Mouse (Mus musculus): ENCODE data around the gene Tspear. TPM values are rescaled to one million over a fixed set of nuclear protein-coding genes. Genes with fewer than 3 reads are reported as not detected.

The Tspear gene
- total RNA-seq, 1 experiment from 2014 or later: 2.8 TPM

Other genes starting within 250 kb of the Tspear start
- gene Fam207a, start 170.8 kb upstream of the Tspear start, total RNA-seq (2017): 19.2 and 32.6 TPM in 2 replicates
- gene Itgb2, start 156.3 kb upstream of the Tspear start, total RNA-seq (2017): 51.2 and 56.5 TPM in 2 replicates
- gene Pttg1ip, start 104.8 kb upstream of the Tspear start, total RNA-seq (2017): 56.2 and 65.8 TPM in 2 replicates
- gene Sumo3, start 80.5 kb upstream of the Tspear start, total RNA-seq (2017): 148 and 150 TPM in 2 replicates
- gene Gm49325, start 80.4 kb upstream of the Tspear start, total RNA-seq (2017): not detected in 2 replicates
- gene Ube2g2, start 64.3 kb upstream of the Tspear start, total RNA-seq (2017): 25.6 and 27.5 TPM in 2 replicates
- gene Gm19402, start 4.2 kb downstream of the Tspear start, total RNA-seq (2017): not detected in 2 replicates
- not detected in 2 replicates for gene Gm9508, start 10.7 kb downstream of the Tspear start, total RNA-seq (2017)
- gene Gm10272, start 20.1 kb downstream of the Tspear start, total RNA-seq (2017): not detected in 2 replicates
- gene Gm10024, start 24.9 kb downstream of the Tspear start, total RNA-seq (2017): not detected in 2 replicates
- not detected in 2 replicates for gene Gm10142, start 29.2 kb downstream of the Tspear start, total RNA-seq (2017)
- not detected in 2 replicates for gene Krtap12-1, start 34.0 kb downstream of the Tspear start, total RNA-seq (2017)
- gene Gm10100, start 39.9 kb downstream of the Tspear start, total RNA-seq (2017): not detected in 2 replicates
- gene Gm18596, start 56.1 kb downstream of the Tspear start, total RNA-seq (2017): not detected in 2 replicates
- gene Gm9736, start 64.8 kb downstream of the Tspear start, total RNA-seq (2017): not detected in 2 replicates
- not detected in 2 replicates for gene Gm3233, start 73.1 kb downstream of the Tspear start, total RNA-seq (2017)
- not detected in 2 replicates for gene Gm3238, start 84.8 kb downstream of the Tspear start, total RNA-seq (2017)
- not detected in 2 replicates for gene Gm7138, start 90.4 kb downstream of the Tspear start, total RNA-seq (2017)
- not detected in 2 replicates for gene Gm3250, start 96.0 kb downstream of the Tspear start, total RNA-seq (2017)
- not detected in 2 replicates for gene Gm7137, start 101.6 kb downstream of the Tspear start, total RNA-seq (2017)
- gene Gm9639, start 108.5 kb downstream of the Tspear start, total RNA-seq (2017): not detected in 2 replicates
- not detected in 2 replicates for gene Gm19668, start 112.6 kb downstream of the Tspear start, total RNA-seq (2017)
- not detected in 2 replicates for gene Gm9507, start 125.3 kb downstream of the Tspear start, total RNA-seq (2017)
- gene Gm2696, start 128.1 kb downstream of the Tspear start, total RNA-seq (2017): not detected in 2 replicates
- gene Krtap10-4, start 140.5 kb downstream of the Tspear start, total RNA-seq (2017): not detected in 2 replicates
- gene Krtap10-10, start 149.4 kb downstream of the Tspear start, total RNA-seq (2017): not detected in 2 replicates
- not detected in 2 replicates for gene Gm36176, start 160.2 kb downstream of the Tspear start, total RNA-seq (2017)
- not detected in 2 replicates for gene Gm10318, start 166.3 kb downstream of the Tspear start, total RNA-seq (2017)
- gene Gm3285, start 175.4 kb downstream of the Tspear start, total RNA-seq (2017): not detected in 2 replicates
- gene Lrrc3, start 216.0 kb downstream of the Tspear start, total RNA-seq (2017): 0.31 TPM in 1 of 2 replicates, not detected in the other